8 mouse cellular contexts compared by ENCODE assay signal in genomic region chr2:28387422-28387836, GRCm38 (mm10). TPM values are rescaled to one million over a fixed set of nuclear protein-coding genes. Genes with fewer than 3 reads are reported as not detected.
DNase-seq lines count a peak whose midpoint lies in the region; ATAC-seq lines count a peak whose summit lies in the region.

No protein-coding gene starts in this region.

- H3K4me2 ChIP-seq in heart, embryonic 14.5 days (ENCODE audit: low read length): no peak overlapping the region
- no peak overlapping the region for H3K4me2 ChIP-seq in midbrain, embryonic 15.5 days

- H3K9me3 ChIP-seq in heart, embryonic 14.5 days (ENCODE audit: control insufficient read depth, low read length): no peaks in the 10 kb centered on the region
- H3K9me3 ChIP-seq in midbrain, embryonic 15.5 days: no peaks in the 10 kb centered on the region

- no peaks in the 10 kb centered on the region for H3K4me1 ChIP-seq in heart, embryonic 14.5 days (ENCODE audit: control insufficient read depth in 2 of 2, insufficient read depth in 2 of 2, low read length in 2 of 2)
- H3K4me1 ChIP-seq in midbrain, embryonic 15.5 days: peaks cover 33% of the 10 kb centered on the region

- 0 out of 2 replicates have a peak overlapping the region, but pooled peaks have one; percentile 4 for H3K9ac ChIP-seq in heart, embryonic 14.5 days (ENCODE audit: low read length)
- H3K9ac ChIP-seq in midbrain, embryonic 15.5 days: no peak overlapping the region

- H3K27ac ChIP-seq in heart, embryonic 14.5 days (replicated peaks in 1 of 2; ENCODE audit: control insufficient read depth in 1 of 2, insufficient read depth in 1 of 2, low read depth in 2 of 2, low read length in 2 of 2): no peak overlapping the region
- peak overlapping the region; percentile 42; the same call in 1 of the 2 replicates for H3K27ac ChIP-seq in midbrain, embryonic 15.5 days

- no peaks in the 10 kb centered on the region for H3K27me3 ChIP-seq in heart, embryonic 14.5 days (ENCODE audit: control insufficient read depth, insufficient read depth, low read length)
- H3K27me3 ChIP-seq in midbrain, embryonic 15.5 days (replicated peaks): no peaks in the 10 kb centered on the region

- no peak overlapping the region for H3K4me3 ChIP-seq in heart, embryonic 14.5 days (ENCODE audit: control insufficient read depth in 1 of 2, insufficient read depth in 1 of 2, low read depth in 1 of 2, low read length in 2 of 2)
- no peak overlapping the region for H3K4me3 ChIP-seq in midbrain, embryonic 15.5 days

- peak; percentile 99 for DNase-seq in cerebellum, adult 11-12 months
- DNase-seq in embryo, embryonic 10 days (ENCODE audit: low spot score): peak; percentile 59
- peak; percentile 73 to 77 for DNase-seq in layer of hippocampus, adult 8-10 months (ENCODE audit: low spot score in 2 of 2)
- no peak for DNase-seq in thymus, postnatal 4 days
- DNase-seq in spleen, adult 18-20 months: no peak

- no peak for ATAC-seq in heart, embryonic 14.5 days (ENCODE audit: insufficient number of reproducible peaks, insufficient read depth, low FRiP score, low read depth)
- ATAC-seq in midbrain, embryonic 15.5 days (replicated peaks): peak; percentile 75
- ATAC-seq in megakaryocyte progenitor cell, adult 5-6 weeks (replicated peaks; ENCODE audit: poor library complexity): no peak

- WGBS in heart, embryonic 14.5 days: 24% methylated on average over 6 of the region's 6 CpGs
- 10% methylated on average over 6 of the region's 6 CpGs for WGBS in midbrain, embryonic 15.5 days

- H3K36me3 ChIP-seq in heart, embryonic 14.5 days (ENCODE audit: control insufficient read depth, insufficient read depth, low read length): no peaks in the 10 kb centered on the region
- H3K36me3 ChIP-seq in midbrain, embryonic 15.5 days (replicated peaks): no peaks in the 10 kb centered on the region

RNA-seq across cellular contexts. Expression of gene Ppp1r26, which starts 59.2 kb away (rescaled TPM):
- 2.8 and 3.6 TPM in 2 replicates for polyA plus RNA-seq in heart, embryonic 14.5 days (2014; fragmentation: Nextera tagmentation; extraction: Ambion mirVana)
- 10 to 100 TPM; 16.8 to 19.9 (median 19.1) TPM for total RNA-seq in layer of hippocampus, adult 8-10 months (2022)
- polyA plus RNA-seq in midbrain, embryonic 15.5 days (2015; fragmentation: Nextera tagmentation; extraction: Ambion mirVana): 20.2 and 20.3 TPM in 2 replicates
- total RNA-seq in megakaryocyte progenitor cell, adult 5-6 weeks (2015): 1.9 and 2.2 TPM in 2 replicates
- total RNA-seq in megakaryocyte progenitor cell, adult 5-6 weeks (2017): 1.1 and 1.6 TPM in 2 replicates

Comparison
In these comparisons a context has a peak if more than half of its experiments do, and no peak if none do; other contexts are left out.
1. DNase-seq: peak in cerebellum, adult 11-12 months (single experiment), embryo, embryonic 10 days (single experiment) and layer of hippocampus, adult 8-10 months (2 of 2); none in thymus, postnatal 4 days (single experiment) and spleen, adult 18-20 months (0 of 2).
2. RNA of gene Ppp1r26, which starts 59.2 kb away (total RNA-seq): 16.8 to 19.9 TPM in layer of hippocampus, adult 8-10 months; 1.1 to 2.2 TPM in megakaryocyte progenitor cell, adult 5-6 weeks; every median in the first group is over 4 times any median in the second.